Mouse (Mus musculus): ENCODE results near the gene Prrt1. TPM values are rescaled to one million over a fixed set of nuclear protein-coding genes. Genes with fewer than 3 reads are reported as not detected.

The Prrt1 gene
- total RNA-seq, 2 experiments from 2014 or later = 157 to 158 TPM

DNA sequence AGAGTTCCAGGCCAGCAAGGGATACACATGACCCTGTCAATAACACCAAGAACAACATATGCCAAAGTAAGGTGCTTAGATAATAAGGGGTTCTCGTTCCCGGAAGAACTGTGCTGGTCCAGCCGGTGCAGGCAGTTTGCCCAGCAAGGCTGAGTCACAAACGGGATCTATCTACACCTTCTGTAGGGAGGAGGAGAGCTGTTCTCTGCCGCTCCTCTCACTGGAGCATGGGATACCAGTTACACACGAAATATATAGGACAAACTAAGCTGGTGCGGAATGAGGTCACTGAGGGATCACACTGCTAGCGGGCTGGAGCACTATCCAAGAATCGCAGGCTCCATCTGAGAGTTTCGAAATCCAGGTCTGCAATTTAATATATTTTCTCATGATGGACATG is 14.6 kb downstream of the Prrt1 start:
- no peak for DNase-seq (ENCODE audit: extremely low spot score in 1 of 2, low spot score in 2 of 2)
- intact Hi-C loops (cut with DNase I) = no loop called here

DNA sequence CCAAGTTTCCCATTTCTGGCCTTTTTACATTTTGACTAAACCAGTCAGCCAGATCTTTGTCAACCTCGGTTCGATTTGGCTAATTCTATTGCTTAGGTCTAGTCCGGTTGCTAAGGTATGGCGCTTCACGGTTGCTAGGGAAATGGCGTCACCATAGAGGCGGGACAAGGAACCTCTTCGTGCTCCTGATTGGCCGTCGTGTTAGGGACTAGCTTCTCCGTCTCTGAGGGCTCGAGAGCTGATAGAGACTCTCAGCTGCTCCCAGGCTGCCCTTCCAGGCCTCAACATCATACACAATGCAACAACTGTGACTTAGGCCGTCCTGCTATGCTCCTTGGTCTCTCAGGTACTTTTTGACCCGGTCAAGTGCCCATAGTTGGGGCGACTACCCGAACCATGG is 15.3 kb downstream of the Prrt1 start, which contains the start of gene Fkbpl:
Gene Fkbpl (plus strand): TSS at position 157 of the 400 bp plus-strand sequence.
- peak; percentile 94 to 98 for DNase-seq (ENCODE audit: extremely low spot score in 1 of 2, low spot score in 2 of 2)
- intact Hi-C loops (cut with DNase I) = no loop called here

DNA sequence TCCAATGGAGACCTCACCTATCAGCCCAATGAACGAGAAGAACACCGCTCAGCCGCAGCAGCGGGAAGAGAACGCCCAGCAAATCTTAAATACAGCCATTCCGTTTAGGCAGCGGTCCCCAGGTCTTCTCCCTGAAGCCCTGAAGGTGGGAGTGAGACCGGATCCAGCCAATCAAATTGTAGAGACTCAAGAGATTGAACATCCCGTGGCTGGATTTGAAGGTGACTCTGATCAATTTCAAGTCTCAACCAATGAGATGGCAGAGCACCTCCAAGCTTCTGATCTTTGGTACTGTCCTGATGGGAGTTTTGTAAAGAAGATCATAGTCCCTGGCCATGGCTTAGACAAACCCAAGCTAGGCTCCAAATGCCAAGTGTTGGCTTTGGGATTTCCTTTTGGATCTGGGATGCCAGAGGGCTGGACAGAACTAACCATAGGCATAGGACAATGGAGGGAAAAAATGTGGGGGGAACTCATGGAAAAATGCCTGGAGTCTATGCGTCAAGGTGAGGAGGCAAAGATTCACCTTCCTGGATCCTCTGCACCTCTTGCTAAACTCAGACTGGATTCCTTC is 16.0 kb downstream of the Prrt1 start:
- no peak for DNase-seq (ENCODE audit: extremely low spot score in 1 of 2, low spot score in 2 of 2)
- intact Hi-C loops (cut with DNase I) = no loop called here

DNA sequence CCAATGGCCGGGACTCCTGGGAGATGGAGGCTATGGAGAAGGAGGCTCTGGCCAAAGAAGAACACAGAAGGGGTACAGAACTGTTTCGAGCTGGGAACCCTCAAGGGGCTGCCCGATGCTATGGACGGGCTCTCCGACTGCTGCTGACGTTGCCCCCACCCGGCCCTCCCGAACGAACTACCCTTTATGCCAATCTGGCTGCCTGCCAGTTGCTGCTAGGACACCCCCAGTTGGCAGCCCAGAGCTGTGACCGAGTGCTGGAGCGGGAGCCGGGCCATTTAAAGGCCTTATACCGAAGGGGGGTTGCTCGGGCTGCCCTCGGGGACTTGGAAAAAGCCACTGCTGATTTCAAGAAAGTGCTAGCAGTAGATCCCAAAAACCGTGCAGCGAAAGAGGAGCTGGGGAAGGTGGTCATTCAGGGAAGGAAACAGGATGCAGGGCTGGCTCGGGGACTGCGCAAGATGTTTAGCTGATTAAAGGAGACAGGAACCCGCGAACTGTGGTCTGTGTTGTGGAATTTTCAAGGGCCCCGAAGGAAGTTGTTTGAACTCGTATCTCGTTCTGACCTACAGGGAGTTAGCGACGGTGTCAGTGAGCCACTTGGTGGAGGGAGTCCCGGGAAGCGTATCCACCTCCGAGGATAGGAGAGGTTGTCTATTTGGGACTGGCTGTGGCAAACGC is 16.6 kb downstream of the Prrt1 start:
- intact Hi-C loops (cut with DNase I) = no loop called here
- DNase-seq (ENCODE audit: extremely low spot score in 1 of 2, low spot score in 2 of 2) = no peak

DNA sequence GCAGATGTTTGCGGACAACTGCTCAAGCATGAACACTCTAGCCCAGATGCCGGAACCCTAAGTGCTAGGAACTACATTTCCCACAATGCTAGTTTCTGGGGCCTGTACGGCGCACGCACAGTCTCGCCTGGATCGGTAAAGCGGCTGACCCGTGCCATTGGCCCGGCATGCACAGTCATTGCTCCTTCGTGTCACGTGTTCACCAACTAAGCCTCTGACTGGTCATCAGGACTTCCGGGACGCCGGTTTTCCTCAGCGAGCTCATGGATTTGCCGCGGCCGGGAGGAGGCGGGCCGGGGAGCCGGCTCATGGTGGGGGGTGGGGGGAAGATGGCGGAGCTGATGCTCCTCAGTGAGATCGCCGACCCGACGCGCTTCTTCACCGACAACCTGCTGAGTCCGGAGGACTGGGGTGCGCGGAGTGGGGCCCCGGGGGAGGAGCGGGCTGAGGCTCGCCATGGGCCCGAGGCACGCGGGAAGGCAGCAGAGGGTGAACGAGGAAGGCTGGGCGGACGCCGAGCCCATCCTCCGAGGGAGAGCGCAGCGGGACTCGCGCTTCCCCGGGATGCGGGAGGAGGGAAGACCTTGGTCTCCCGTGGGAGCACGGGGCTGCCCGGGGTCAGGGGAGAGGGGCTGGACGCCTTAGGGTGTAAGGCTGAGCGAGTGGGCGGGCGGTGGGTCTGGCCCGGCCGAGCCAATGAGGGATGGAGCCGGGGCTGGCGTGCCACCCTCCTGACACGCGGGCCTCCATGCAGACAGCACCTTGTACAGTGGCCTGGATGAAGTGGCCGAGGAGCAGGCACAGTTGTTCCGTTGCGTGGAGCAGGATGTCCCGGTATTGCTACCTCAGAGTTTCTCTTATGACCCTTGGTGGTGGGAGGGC is 17.8 kb downstream of the Prrt1 start, which contains the start of gene Atf6b:
Gene Atf6b (plus strand): TSS at position 241 of the 882 bp plus-strand sequence.
- intact Hi-C loops (cut with DNase I) = no loop called here
- peak; percentile 97 to 99 for DNase-seq (ENCODE audit: extremely low spot score in 1 of 2, low spot score in 2 of 2)

DNA sequence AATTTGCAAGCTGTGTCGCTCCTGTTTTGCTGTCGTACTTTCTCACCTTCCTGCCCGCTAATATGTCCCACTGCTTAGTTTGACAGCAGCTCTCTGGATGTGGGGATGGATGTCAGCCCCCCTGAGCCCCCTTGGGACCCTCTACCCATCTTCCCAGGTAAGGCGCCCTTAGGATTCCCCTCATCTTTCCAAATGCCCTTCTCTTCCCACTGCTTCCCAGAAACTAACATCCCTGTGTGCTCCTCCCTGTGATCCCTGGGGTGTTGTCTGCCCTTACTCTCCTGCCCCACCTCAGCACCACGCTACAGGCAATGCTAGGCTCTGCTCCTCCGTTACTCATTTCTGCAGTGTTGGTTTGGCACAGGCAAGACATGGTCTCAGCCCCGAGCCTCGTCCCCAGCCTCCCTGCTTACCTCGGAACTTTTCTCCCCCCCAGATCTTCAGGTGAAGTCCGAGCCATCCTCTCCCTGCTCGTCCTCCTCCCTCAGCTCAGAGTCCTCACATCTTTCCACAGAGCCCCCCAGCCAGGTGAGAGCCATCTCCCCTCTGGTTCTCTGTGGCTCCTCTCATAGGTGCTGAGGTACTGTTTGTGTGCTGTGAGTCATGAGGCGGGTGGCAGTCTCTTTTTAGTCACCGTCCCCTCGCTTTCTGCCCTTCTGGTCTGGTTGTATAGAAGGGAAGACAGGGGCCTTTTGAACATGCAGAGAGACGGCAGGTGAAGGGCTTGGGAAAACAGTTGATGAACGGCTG is 19.0 kb downstream of the Prrt1 start:
- intact Hi-C loops (cut with DNase I) = no loop called here
- DNase-seq (ENCODE audit: extremely low spot score in 1 of 2, low spot score in 2 of 2) = no peak

DNA sequence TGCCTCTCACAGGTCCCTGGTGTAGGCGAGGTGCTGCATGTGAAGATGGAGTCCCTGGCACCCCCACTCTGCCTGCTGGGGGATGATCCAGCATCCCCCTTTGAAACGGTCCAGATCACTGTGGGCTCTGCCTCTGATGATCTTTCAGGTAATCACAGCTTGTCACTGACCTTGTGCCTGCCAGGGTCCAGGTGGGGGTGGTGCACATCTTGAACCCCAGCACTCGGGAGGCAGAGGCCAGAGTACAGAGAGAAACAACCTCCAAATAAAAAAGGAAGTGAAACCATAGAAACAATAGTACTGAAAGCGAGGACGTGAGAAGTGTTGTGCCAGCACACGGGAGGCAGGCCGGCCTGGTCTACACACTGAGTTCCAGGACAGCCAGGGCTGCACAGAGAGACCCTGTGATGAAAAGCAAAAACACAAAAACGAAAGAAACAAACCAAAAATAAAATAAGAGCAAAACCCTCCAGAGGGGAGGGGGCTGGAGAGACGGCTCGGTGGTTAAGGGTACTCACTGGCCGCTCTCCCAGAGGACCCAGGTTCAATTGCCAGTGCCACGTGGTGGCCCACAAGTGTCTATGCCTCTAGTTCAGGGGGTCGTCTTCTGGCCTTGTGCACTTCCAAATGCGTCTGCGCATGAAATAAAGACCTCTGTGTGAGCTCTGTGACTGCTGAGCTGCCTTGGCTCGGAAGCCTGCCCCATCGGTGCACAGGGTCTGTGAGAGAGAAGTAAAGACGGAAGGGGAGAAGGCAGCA is 20.0 kb downstream of the Prrt1 start:
- DNase-seq (ENCODE audit: extremely low spot score in 1 of 2, low spot score in 2 of 2) = peak in 1 of 2 experiments; percentile 37
- intact Hi-C loops (cut with DNase I) = no loop called here

DNA sequence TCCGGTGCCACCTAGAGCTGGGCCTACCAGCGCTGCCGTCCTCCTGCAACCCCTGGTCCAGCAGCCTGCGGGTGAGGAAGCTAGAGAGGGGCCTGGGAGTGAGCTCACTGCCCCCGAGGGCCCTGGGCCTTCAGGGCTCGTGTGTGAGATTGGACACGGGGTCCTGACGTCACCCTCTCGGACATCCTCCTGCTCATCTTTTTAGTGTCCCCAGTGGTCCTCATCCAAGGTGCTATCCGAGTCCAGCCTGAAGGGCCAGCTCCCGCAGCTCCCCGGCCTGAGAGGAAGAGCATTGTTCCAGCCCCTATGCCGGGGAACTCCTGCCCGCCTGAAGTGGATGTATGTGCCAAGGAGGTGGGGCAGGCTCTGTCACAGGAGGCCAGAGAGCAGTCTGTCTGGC is 21.4 kb downstream of the Prrt1 start:
- intact Hi-C loops (cut with DNase I) = loop anchor here (5.0 kb wide), 2 partner anchors 62 to 187 kb away; partner anchors contain the start of genes Dxo and Stk19
- peak in 1 of 2 experiments; percentile 26 for DNase-seq (ENCODE audit: extremely low spot score in 1 of 2, low spot score in 2 of 2)

DNA sequence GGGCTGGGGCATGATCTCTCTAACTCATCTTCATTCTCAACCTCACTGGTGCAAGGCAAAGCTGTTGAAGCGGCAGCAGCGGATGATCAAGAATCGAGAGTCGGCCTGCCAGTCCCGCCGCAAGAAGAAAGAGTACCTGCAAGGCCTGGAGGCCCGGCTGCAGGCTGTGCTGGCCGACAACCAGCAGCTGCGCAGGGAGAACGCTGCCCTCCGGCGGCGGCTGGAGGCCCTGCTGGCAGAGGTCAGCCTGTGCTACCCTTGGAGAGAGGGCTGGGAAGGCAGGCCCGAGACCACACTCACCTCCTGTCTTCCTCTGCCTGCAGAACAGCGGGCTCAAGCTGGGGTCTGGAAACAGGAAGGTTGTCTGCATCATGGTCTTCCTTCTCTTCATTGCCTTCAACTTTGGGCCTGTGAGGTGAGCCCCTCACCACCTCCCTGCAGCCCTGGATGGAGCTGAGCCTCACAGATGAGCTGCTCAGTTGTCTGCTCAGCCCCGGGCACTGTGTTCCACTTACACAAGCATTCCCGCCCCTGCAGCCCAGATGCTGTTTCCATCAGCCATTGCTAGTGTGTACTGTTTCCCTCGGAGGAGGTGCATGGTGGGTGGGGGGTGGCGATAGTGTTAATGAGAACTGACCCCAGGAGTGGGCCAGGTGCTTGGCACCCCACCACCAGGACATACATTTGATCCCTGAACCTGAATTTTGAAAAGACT is 22.3 kb downstream of the Prrt1 start:
- DNase-seq (ENCODE audit: extremely low spot score in 1 of 2, low spot score in 2 of 2) = peak in 1 of 2 experiments; percentile 74
- intact Hi-C loops (cut with DNase I) = loop anchor here (5.0 kb wide), 2 partner anchors 61 to 186 kb away; partner anchors contain the start of genes Dxo and Stk19

DNA sequence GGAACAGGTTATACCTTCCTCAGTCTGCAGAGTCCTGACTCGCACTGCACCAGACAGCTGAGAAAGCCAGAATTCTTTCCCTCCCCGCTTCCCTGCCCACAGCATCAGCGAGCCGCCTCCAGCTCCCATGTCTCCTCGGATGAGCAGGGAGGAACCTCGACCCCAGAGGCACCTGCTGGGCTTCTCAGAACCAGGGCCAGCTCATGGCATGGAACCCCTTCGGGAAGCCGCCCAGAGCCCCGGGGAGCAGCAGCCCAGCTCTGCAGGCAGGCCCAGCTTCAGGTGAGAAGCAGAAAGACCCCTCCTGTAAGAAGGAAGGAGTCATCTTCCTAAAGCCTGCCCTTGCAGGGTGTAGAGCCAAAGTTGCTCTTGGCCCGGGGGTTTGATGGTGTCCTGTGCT is 23.2 kb downstream of the Prrt1 start:
- intact Hi-C loops (cut with DNase I) = loop anchor here (5.0 kb wide), 2 partner anchors 60 to 185 kb away; partner anchors contain the start of genes Dxo and Stk19
- peak in 1 of 2 experiments; percentile 37 for DNase-seq (ENCODE audit: extremely low spot score in 1 of 2, low spot score in 2 of 2)

DNA sequence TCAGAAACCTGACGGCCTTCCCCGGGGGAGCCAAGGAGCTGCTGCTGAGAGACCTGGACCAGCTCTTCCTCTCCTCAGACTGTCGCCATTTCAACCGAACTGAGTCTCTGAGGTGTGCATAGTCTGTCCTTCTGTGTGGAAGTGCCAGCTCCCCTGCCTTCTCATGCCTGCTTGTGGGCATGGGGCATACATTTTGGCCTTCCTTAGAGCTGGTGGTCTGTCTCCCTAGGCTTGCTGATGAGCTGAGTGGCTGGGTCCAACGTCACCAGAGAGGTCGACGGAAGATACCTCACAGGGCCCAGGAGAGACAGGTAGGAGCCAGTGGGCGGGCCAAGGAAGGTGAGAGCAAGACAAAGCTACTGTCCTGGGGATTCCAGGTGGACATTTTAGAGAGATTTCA is 23.7 kb downstream of the Prrt1 start:
- DNase-seq (ENCODE audit: extremely low spot score in 1 of 2, low spot score in 2 of 2) = peak in 1 of 2 experiments; percentile 24
- intact Hi-C loops (cut with DNase I) = loop anchor here (5.0 kb wide), 2 partner anchors 59 to 184 kb away; partner anchors contain the start of genes Dxo and Stk19

DNA sequence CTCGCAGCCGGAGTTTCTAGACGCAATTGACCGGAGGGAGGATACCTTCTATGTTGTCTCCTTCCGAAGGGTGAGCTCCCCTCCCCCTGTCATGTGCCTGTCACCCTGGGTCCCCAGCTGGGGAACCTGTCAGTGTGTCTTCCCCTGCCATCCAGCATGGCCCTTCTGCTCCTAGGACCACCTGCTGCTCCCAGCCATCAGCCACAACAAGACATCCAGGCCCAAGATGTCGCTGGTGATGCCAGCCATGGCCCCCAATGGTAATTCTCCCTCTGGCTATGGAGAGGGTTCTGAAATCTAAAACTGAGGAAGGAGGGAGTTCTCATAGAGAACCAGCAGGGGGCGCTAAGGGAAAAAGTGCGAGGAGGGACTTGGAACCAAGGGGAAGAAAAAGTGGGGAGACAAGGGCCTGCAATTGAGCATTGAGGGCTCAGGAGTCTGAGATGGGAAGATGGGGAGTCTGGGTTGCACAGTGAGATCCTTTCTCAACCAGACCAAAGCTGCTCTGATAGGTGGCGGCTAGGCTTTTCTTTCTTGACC is 24.5 kb downstream of the Prrt1 start:
- intact Hi-C loops (cut with DNase I) = loop anchor here (5.0 kb wide), 2 partner anchors 58 to 183 kb away; partner anchors contain the start of genes Dxo and Stk19
- peak in 1 of 2 experiments; percentile 70 for DNase-seq (ENCODE audit: extremely low spot score in 1 of 2, low spot score in 2 of 2)

DNA sequence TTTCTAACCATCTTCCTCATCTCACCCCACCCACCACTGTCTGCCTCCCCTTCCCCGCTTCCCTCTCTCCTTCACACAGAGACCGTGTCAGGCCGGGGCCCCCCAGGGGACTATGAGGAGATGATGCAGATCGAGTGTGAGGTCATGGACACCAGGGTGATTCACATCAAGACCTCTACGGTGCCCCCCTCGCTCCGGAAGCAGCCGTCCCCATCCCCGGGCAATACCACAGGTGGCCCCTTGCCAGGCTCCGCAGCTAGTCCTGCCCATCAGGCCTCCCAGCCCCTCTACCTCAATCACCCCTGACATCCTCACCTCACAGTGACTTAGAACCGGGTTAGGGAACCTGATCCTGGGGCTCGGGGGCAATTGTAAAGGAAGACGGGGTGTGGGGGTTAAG is 25.1 kb downstream of the Prrt1 start:
- peak in 1 of 2 experiments; percentile 70 for DNase-seq (ENCODE audit: extremely low spot score in 1 of 2, low spot score in 2 of 2)
- intact Hi-C loops (cut with DNase I) = loop anchor here (5.0 kb wide), 2 partner anchors 58 to 183 kb away; partner anchors contain the start of genes Dxo and Stk19

DNA sequence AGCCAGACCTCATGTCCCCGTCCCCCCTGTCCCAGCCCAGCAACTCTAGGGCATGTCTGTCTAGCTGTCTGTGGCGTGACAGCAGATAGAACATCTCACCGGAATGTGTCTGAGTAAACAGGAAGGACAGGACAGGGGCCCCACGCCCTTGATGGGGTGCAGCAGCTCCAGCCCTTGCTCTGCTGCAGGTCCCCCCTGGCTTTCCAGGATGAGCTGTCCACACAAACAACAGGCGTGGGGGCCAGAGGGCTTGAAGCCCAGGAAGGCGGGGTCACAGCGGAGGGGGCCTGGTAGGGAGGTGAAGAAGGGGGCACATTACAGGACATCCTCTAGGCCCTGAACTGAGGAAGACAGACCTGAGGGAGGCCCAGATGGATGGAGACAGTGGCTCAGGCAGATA is 25.8 kb downstream of the Prrt1 start:
- DNase-seq (ENCODE audit: extremely low spot score in 1 of 2, low spot score in 2 of 2) = no peak
- intact Hi-C loops (cut with DNase I) = no loop called here

DNA sequence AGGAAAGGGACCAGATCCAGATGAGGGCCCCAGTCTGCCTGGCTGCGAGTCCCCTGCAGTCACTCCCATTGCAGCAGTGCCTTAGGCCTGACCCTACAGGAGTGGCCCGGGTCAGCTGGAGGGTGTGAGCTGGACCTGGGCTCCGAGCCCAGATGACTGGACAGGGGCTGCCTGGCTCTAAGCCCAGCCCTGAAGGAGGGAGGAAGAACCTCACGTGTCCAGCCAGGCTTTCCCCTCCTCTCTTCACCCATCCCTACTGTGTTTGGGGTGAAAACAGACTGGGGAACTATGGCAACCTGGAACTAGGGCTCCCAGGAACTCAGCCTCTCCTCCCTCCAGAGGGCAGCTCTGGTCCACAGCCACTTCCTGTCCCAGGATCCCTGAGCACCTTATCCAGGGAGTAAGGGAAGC is 26.3 kb downstream of the Prrt1 start:
- intact Hi-C loops (cut with DNase I) = no loop called here
- peak in 1 of 2 experiments; percentile 91 for DNase-seq (ENCODE audit: extremely low spot score in 1 of 2, low spot score in 2 of 2)

DNA sequence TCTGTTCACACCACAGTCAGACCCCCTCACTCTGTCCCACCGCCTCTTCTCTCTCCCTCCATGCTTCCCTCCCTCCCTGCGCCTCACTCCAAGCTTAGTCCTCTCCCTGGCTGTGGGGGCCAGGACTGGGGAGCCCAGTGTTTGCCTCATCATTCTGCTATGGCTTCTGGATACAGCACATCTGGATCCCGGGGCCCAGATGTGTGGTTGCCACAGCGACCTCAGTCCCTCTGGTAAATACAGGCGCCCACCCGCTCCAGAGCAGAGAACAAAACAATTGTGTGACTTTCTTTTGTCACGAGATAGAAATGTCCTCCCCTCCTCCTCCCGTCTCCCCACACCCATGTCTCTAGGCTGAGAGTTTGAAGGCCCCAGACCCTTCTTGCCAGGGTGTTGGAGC is 27.3 kb downstream of the Prrt1 start:
- no peak for DNase-seq (ENCODE audit: extremely low spot score in 1 of 2, low spot score in 2 of 2)
- intact Hi-C loops (cut with DNase I) = no loop called here

DNA sequence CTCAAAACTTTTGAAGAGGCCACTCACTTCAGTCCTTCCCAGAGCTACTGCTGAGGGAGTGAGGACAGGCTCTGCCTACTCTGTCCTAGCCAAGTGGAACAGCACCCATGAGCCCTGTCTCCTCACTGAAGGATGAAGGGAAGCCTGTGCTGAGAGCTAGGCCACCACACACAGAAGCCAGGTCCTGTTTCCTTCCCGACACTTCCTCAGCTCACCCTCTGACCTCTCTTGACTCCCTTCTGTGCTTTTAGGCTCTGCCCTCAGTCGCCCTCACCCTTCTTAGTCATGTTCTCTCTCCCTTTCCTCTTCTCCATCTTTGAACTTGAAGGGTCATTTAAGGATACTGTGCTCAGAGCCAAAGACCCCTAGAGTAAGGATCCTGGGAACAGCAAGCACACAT is 27.9 kb downstream of the Prrt1 start:
- DNase-seq (ENCODE audit: extremely low spot score in 1 of 2, low spot score in 2 of 2) = no peak
- intact Hi-C loops (cut with DNase I) = no loop called here
